Mouse (Mus musculus) liver, embryonic 14.5 days (tissue): ENCODE measurements around the gene Trio. TPM values are rescaled to one million over a fixed set of nuclear protein-coding genes. Genes with fewer than 3 reads are reported as not detected.

Source experiments
- ATAC-seq: fragments of 200-750 bp; cut with Nextera tagmentation; 2 replicates; pipeline ENCODE4 v1.8.0; 2017; ENCODE audit warnings: moderate number of reproducible peaks, mild to moderate bottlenecking, moderate library complexity; ENCODE audit not compliant: insufficient read depth
- DNase-seq, 3 experiments: peaks; one replicate each; pipeline ENCODE4 v3.0.0-alpha.2; 2012 to 2013; ENCODE audit warnings: low read depth in 3 of 3, low spot score in 3 of 3
- H3K27ac ChIP-seq: fragments of 300-500 bp; sonication (generic); 2 replicates; pipeline ENCODE4 v1.5.1; 2014; ENCODE audit warnings: moderate library complexity, mild to moderate bottlenecking, control low read depth, inconsistent platforms
- H3K27me3 ChIP-seq: fragments of 300-500 bp; sonication (generic); 2 replicates; pipeline ENCODE4 v1.6.1; 2014; ENCODE audit warnings: mild to moderate bottlenecking, low read length, moderate library complexity; ENCODE audit not compliant: control insufficient read depth, insufficient read depth
- H3K36me3 ChIP-seq: fragments of 300-500 bp; sonication (generic); replicated peaks from 2 replicates; pipeline ENCODE4 v1.6.1; 2014; ENCODE audit warnings: low read depth; ENCODE audit not compliant: control insufficient read depth, insufficient read depth
- H3K4me1 ChIP-seq, 2 experiments: fragments of 200-500 bp in 1 of 2; fragments of 300-500 bp in 1 of 2; sonication (generic) in 1 of 2; replicated peaks; 2 replicates each; pipeline ENCODE4 v1.6.1; 2012 to 2014; ENCODE audit warnings: antibody characterized with exemption in 1 of 2, inconsistent platforms in 1 of 2, low read length in 1 of 2; ENCODE audit not compliant: control insufficient read depth in 2 of 2, insufficient read depth in 2 of 2
- H3K4me2 ChIP-seq: fragments of 300-500 bp; sonication (generic); 2 replicates; pipeline ENCODE4 v1.6.1; 2014; ENCODE audit warnings: low read depth, mild to moderate bottlenecking, control low read depth, moderate library complexity
- H3K4me3 ChIP-seq, 2 experiments: fragments of 200-500 bp in 1 of 2; fragments of 300-500 bp in 1 of 2; sonication (generic) in 1 of 2; 2 replicates each; pipeline ENCODE4 v1.5.1; 2012 to 2014; ENCODE audit warnings: low read depth in 2 of 2, low read length in 2 of 2, mild to moderate bottlenecking in 2 of 2, control low read depth in 1 of 2, inconsistent platforms in 1 of 2, moderate library complexity in 1 of 2; ENCODE audit not compliant: insufficient read depth in 1 of 2
- H3K9ac ChIP-seq: fragments of 300-500 bp; sonication (generic); replicated peaks from 2 replicates; pipeline ENCODE4 v1.6.1; 2014; ENCODE audit warnings: mild to moderate bottlenecking, control low read depth, moderate library complexity
- H3K9me3 ChIP-seq: fragments of 300-500 bp; sonication (generic); 2 replicates; pipeline ENCODE4 v1.6.1; 2016; ENCODE audit warnings: low read length, mixed read lengths; ENCODE audit not compliant: control insufficient read depth
- CTCF ChIP-seq: IDR thresholded peaks from 2 replicates; pipeline ENCODE4 v1.5.1; 2016; ENCODE audit warnings: antibody characterized with exemption, low read depth, control low read depth
- EP300 ChIP-seq: IDR thresholded peaks from 2 replicates; pipeline ENCODE4 v1.6.1; 2016; ENCODE audit warnings: antibody characterized with exemption, low read depth
- WGBS: fragments of 180-500 bp; shearing (Covaris S2); extraction: QIAGEN DNeasy Blood & Tissue Kit; methylation state at CpG from one replicate; pipeline ENCODE4 v1.1.7; 2014; ENCODE audit not compliant: insufficient replicate concordance; 5-methylcytosine and 5-hydroxymethylcytosine counted together
- polyA plus RNA-seq, 2 experiments: library from polyadenylated mRNA; depleted of rRNA in 1 of 2; stranded (reverse) in 1 of 2; unstranded in 1 of 2; fragments of >200 nt; fragmentation: Nextera tagmentation in 1 of 2; extraction: Ambion mirVana in 1 of 2; gene quantifications; 2 replicates each; pipeline versions ENCODE4 v1.2.1 to v1.2.3; 2012 to 2014

Trio gene
- polyA plus RNA-seq, 2 experiments, result 2.6 to 6.0 TPM

DNA sequence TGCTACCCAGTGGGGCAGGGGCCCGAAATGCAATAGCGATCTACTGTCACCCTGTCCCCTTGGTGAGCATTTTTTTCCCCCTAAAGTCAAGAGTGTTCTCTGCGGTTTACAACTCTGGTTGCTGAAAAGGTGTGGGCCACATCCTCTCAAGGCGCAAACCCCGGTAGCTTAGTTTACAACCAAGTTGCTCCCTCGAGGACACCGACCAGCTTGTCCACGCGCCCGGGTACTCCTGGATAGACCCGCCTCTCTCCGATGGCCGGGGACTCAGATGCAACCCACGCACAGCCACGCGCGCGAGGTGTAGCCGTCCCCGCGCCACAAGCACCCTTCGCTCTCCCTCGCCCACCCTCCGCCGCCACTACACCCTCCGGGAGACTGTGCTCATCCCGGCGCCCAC, 344.7 kb downstream of the Trio start:
- no peak for DNase-seq

More for the DNA sequence above, 344.7 kb downstream of the Trio start:
- WGBS, result under 1% methylated on average over 28 of the region's 28 CpGs
- Histone ChIP-seq H3K9ac (peak overlapping the region; percentile 9; the same call in 1 of the 2 replicates), H3K36me3 (no peaks in the 10 kb centered on the region), H3K9me3 (no peaks in the 10 kb centered on the region), H3K27me3 (peaks cover 4% of the 10 kb centered on the region; the same call in 1 of the 2 replicates), H3K4me3 (peak overlapping the region; percentile 52 to 60), H3K27ac (no peak overlapping the region), H3K4me2 (peak overlapping the region; percentile 71), H3K4me1 (peaks cover 0 to 10% of the 10 kb centered on the region in 2 experiments; a peak in 2 of 4 replicates)
- TF ChIP-seq EP300 (no peak), CTCF (no peak)
- ATAC-seq, result no peak; the same call in 1 of the 2 replicates

Other genes starting within 250 kb of the Trio start
- under 0.01 TPM in 1 of 2 replicates, not detected in the other for gene Dnah5, start 177.9 kb upstream of the Trio start, polyA plus RNA-seq (2012; rRNA removed)
- not detected in 2 replicates for gene Dnah5, start 177.9 kb upstream of the Trio start, polyA plus RNA-seq (2014; fragmentation: Nextera tagmentation; extraction: Ambion mirVana)